Mouse (Mus musculus): ENCODE measurements around the gene Txnrd1.

Gene Txnrd1

GRCm38 (mm10) chr10:82924750-82925149 lies 91.0 kb downstream of the Txnrd1 start:
- no peak for DNase-seq

GRCm38 (mm10) chr10:82925624-82926023 lies 91.9 kb downstream of the Txnrd1 start:
- DNase-seq: no peak

GRCm38 (mm10) chr10:82935018-82935633 lies 101.4 kb downstream of the Txnrd1 start:
- peak; percentile 33 to 44 for DNase-seq

- no peak for DNase-seq
Measured at GRCm38 (mm10) chr10:82935774-82936173, 102.0 kb downstream of the Txnrd1 start.

Measured in spleen, adult 18-20 months (tissue).